Mouse (Mus musculus): ENCODE results near the gene Neurod1. TPM values are rescaled to one million over a fixed set of nuclear protein-coding genes. Genes with fewer than 3 reads are reported as not detected.

The Neurod1 gene
- polyA plus RNA-seq (2011; ENCODE audit: insufficient read depth, insufficient read length, low replicate concordance, missing spikeins), result 0.55 TPM in 1 of 2 replicates, not detected in the other

DNA sequence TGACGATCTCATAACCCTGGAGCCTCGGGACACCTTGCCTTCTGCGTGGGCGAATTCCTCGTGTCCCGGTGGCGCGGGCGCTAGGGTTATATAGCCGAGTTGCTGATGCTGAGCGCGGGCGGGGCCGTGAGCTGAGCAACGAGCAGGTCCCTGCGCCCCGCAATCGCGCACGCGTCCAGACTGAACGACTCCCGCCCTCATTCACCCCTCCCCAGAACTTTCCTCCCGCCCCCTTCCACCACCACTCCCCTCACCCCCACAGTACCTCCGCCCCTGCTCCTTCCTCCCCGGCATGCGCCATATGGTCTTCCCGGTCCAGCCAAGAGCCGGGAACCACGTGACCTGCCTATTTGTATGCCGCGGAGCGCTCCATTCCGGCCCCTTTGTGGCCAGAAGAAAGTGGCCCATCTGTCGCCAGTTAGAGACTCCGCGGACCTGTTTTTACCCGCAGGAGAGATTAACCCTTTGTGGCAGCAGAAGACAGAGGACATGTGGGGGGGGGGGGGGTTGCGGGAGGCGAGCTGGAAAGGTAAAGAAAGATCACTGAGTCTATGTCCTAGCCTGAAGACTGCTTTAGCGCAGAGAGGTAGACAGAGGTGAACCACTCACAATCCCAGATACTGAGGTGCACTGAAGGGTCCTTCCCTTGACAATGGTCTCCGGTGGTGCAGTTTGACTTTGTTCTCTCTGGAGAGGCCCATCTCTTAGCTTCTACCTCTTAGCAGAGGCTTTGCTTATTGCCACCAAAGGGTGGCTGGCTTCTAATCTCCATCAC, at the start of gene Neurod1, which contains the start of gene Cerkl:
Neurod1 (minus strand) TSS at position 177 of the 775 bp plus-strand sequence.
Cerkl (minus strand) TSS at position 211 of the 775 bp plus-strand sequence.
- Histone ChIP-seq H3K27ac (ENCODE audit: control insufficient read depth, insufficient read depth, low read depth, low read length, poor library complexity) (no peak within 1 kb of the TSS; the same call in 1 of the 2 replicates), H3K4me1 (ENCODE audit: control insufficient read depth, insufficient read depth, low read length) (no peaks in the 10 kb centered on the region), H3K4me3 (replicated peaks; ENCODE audit: control insufficient read depth, low read depth, low read length) (no peak within 1 kb of the TSS)
- TF ChIP-seq CTCF (IDR thresholded peaks at IDR 0.05; ENCODE audit: control insufficient read depth, insufficient read depth, low read length), result no peak
- no peak for TF ChIP-seq POLR2A (IDR thresholded peaks at IDR 0.05; ENCODE audit: borderline replicate concordance, control insufficient read depth, low read depth, low read length)
- WGBS, result 3% methylated on average over 42 of the region's 42 CpGs

DNA sequence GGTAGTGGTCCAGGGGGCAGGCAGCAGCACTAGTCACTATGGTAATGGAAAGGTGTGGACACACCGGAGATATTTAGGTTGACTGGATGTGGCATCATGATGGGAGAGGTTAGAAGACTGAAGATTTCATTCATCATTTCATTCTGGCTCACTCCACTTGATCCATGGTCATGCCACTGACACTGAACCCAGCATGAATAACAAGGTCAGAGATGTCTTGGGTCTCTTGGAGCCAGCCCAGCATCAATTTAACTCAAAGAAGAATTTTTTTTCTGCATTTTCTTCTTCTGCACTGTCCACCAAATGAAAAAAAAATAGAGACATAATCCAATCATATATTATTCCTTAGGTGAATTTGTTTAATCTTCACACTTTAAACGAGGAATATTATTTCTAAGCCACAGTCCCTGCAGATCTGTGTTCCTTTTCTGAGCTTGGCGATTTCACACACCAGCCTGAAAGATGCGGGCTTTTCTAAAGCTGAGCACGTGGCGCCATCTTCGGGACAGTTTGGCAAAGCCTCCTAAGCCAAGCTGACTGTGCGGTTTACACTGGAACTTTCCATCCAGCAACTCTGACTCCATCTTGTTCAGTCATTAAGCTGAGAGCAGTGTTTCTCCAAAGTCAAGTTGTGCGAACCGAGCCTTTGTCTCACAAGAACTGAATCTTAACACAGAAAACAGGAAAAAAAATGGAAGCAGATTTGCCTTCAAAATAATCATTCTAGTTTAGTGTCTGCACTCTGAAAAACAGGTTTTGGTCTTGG, 42.6 kb upstream of the Neurod1 start:
- TF ChIP-seq CTCF (IDR thresholded peaks at IDR 0.05; ENCODE audit: control insufficient read depth, insufficient read depth, low read length), result peak; percentile 62
- no peak for TF ChIP-seq POLR2A (IDR thresholded peaks at IDR 0.05; ENCODE audit: borderline replicate concordance, control insufficient read depth, low read depth, low read length)
- Histone ChIP-seq H3K4me1 (ENCODE audit: control insufficient read depth, insufficient read depth, low read length) (no peaks in the 10 kb centered on the region), H3K27ac (ENCODE audit: control insufficient read depth, insufficient read depth, low read depth, low read length, poor library complexity) (no peak overlapping the region), H3K4me3 (replicated peaks; ENCODE audit: control insufficient read depth, low read depth, low read length) (no peak overlapping the region)
- 15% methylated on average over 10 of the region's 10 CpGs for WGBS

DNA sequence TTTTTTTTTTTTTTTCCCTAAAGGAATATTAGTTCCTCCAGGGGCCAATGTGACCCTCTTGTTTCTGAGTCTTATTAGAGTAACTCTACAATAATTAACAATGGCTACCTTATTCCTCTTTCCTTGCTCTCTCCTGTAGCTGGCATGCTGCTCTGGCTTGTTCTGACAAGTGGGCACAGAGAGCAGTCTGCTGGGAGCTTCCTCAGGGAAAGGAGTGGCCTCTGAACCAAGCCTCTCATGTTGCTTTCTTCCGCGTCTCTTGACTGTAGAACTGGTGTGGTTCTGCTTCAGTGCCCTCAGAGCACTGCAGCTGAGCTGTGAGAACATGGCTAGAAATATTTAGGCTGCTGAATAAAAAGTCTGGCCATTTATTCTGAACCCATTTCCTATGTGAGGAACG, 28.6 kb upstream of the Neurod1 start:
- WGBS, result 75% methylated on average over 3 of the region's 3 CpGs
- TF ChIP-seq POLR2A (IDR thresholded peaks at IDR 0.05; ENCODE audit: borderline replicate concordance, control insufficient read depth, low read depth, low read length), result no peak
- TF ChIP-seq CTCF (IDR thresholded peaks at IDR 0.05; ENCODE audit: control insufficient read depth, insufficient read depth, low read length), result no peak
- Histone ChIP-seq H3K27ac (ENCODE audit: control insufficient read depth, insufficient read depth, low read depth, low read length, poor library complexity) (no peak overlapping the region), H3K4me1 (ENCODE audit: control insufficient read depth, insufficient read depth, low read length) (no peaks in the 10 kb centered on the region), H3K4me3 (replicated peaks; ENCODE audit: control insufficient read depth, low read depth, low read length) (no peak overlapping the region)

DNA sequence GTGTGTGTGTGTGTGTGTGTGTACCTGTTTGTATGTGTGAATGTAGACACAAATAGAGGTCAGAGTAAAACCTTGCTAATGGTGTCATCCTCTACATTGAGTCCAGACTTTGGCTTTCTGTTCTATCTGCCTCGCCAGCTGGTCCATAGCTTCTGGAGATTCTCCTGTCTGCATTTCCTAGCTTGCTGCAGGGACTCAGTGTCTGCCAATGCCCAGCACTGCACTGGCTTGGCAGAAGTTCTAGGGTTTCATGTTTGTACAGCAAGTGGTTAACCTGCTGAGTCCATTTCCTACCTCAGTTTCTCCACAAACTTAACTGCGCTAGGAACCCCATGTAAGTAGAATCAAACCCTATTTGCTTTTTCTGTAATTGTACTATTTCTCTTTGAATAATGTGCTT, 26.0 kb upstream of the Neurod1 start:
- Histone ChIP-seq H3K27ac (ENCODE audit: control insufficient read depth, insufficient read depth, low read depth, low read length, poor library complexity) (no peak overlapping the region), H3K4me1 (ENCODE audit: control insufficient read depth, insufficient read depth, low read length) (no peaks in the 10 kb centered on the region), H3K4me3 (replicated peaks; ENCODE audit: control insufficient read depth, low read depth, low read length) (no peak overlapping the region)
- WGBS, result 80% methylated on average over 2 of the region's 2 CpGs
- TF ChIP-seq POLR2A (IDR thresholded peaks at IDR 0.05; ENCODE audit: borderline replicate concordance, control insufficient read depth, low read depth, low read length), result no peak

DNA sequence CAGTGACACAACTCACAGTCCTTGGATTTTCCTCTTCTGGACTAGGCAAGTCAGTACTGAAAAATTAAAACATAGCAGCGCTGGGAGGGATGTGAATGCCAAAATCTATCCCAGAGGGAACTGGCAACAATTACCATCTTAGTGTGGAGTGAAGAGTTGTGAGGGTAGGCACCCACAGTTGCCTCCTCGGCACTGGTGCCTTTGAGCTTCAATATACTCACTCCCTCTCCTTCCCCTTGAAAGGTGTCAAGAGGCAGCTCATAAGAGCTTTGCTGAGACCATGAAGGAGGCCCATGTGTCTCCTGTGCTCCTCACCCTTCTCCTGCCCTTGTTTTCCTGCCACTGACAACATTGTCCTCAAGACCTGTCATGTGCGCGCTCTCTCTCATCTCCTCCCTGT, 5.9 kb upstream of the Neurod1 start:
- no peak overlapping the region for H3K27ac ChIP-seq (ENCODE audit: control insufficient read depth, insufficient read depth, low read depth, low read length, poor library complexity)
- no peak overlapping the region for H3K4me3 ChIP-seq (replicated peaks; ENCODE audit: control insufficient read depth, low read depth, low read length)
- TF ChIP-seq POLR2A (IDR thresholded peaks at IDR 0.05; ENCODE audit: borderline replicate concordance, control insufficient read depth, low read depth, low read length) (no peak), CTCF (IDR thresholded peaks at IDR 0.05; ENCODE audit: control insufficient read depth, insufficient read depth, low read length) (no peak)
- 79% methylated on average over 4 of the region's 4 CpGs for WGBS
- no peaks in the 10 kb centered on the region for H3K4me1 ChIP-seq (ENCODE audit: control insufficient read depth, insufficient read depth, low read length)

DNA sequence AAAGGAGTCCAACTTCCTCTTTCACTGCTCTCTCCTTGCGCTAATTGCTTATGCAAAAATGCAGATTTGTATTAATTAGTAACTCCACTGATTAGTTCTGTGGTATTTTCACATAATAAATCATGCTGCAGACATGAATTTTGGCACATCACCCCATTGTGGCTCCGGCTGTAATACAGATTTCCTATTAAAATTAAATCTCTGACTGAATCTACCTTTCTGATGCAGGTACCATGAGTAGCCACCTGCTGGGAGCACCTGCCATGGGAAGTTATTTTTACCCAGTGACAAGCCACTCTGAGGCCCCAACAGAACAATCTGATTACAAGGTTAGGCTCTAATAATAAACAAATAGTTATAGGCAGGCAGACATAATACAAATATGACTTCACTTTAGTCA, 5.3 kb upstream of the Neurod1 start:
- no peaks in the 10 kb centered on the region for H3K4me1 ChIP-seq (ENCODE audit: control insufficient read depth, insufficient read depth, low read length)
- no peak overlapping the region for H3K27ac ChIP-seq (ENCODE audit: control insufficient read depth, insufficient read depth, low read depth, low read length, poor library complexity)
- WGBS, result 69% methylated on average over 2 of the region's 2 CpGs
- TF ChIP-seq CTCF (IDR thresholded peaks at IDR 0.05; ENCODE audit: control insufficient read depth, insufficient read depth, low read length) (no peak), POLR2A (IDR thresholded peaks at IDR 0.05; ENCODE audit: borderline replicate concordance, control insufficient read depth, low read depth, low read length) (no peak)
- no peak overlapping the region for H3K4me3 ChIP-seq (replicated peaks; ENCODE audit: control insufficient read depth, low read depth, low read length)

DNA sequence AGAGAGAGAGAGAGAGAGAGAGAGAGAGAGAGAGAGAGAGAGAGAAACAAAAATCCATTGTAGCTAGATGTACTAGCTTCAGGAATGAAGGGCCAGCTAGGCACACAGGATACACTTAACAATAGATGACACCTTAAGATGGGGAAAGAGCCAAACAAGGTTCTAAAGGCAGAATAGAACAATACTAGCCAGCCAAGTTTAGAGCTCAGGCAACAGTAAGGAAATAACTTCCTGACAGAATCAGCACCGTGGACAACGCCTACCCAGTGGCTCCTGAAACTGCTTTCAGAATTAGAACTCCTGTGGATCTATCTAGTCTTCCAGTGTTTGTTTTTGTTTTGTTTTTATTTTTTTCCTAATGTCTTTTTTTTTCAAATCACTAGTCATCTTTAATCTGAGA, 4.0 kb upstream of the Neurod1 start:
- no peak overlapping the region for H3K4me3 ChIP-seq (replicated peaks; ENCODE audit: control insufficient read depth, low read depth, low read length)
- TF ChIP-seq POLR2A (IDR thresholded peaks at IDR 0.05; ENCODE audit: borderline replicate concordance, control insufficient read depth, low read depth, low read length), result no peak
- no peak for TF ChIP-seq CTCF (IDR thresholded peaks at IDR 0.05; ENCODE audit: control insufficient read depth, insufficient read depth, low read length)
- no peak overlapping the region for H3K27ac ChIP-seq (ENCODE audit: control insufficient read depth, insufficient read depth, low read depth, low read length, poor library complexity)
- WGBS, result 6% methylated on average over 2 of the region's 2 CpGs
- H3K4me1 ChIP-seq (ENCODE audit: control insufficient read depth, insufficient read depth, low read length), result no peaks in the 10 kb centered on the region

DNA sequence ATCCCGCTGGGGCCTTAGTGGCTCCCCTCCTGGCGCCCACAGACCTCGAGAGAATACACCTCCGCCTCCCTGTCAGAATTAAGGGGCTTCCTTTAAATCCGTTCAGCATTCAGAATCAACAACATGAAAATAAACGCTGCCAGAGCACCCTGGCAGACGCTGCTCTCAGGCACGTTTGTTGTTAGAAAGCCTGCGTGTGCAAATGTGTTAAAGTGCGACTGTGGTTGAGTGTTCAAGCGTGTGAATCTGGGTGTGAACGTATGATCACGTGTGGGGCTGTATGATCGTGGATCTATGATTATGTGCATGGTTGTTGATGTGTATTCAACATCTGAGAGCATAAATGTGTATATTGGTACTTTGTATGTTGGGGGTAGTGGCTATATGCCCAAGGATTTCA, 3.6 kb upstream of the Neurod1 start:
- Histone ChIP-seq H3K4me1 (ENCODE audit: control insufficient read depth, insufficient read depth, low read length) (no peaks in the 10 kb centered on the region), H3K27ac (ENCODE audit: control insufficient read depth, insufficient read depth, low read depth, low read length, poor library complexity) (no peak overlapping the region), H3K4me3 (replicated peaks; ENCODE audit: control insufficient read depth, low read depth, low read length) (no peak overlapping the region)
- TF ChIP-seq POLR2A (IDR thresholded peaks at IDR 0.05; ENCODE audit: borderline replicate concordance, control insufficient read depth, low read depth, low read length) (no peak), CTCF (IDR thresholded peaks at IDR 0.05; ENCODE audit: control insufficient read depth, insufficient read depth, low read length) (no peak)
- WGBS, result 9% methylated on average over 14 of the region's 14 CpGs

Measured in bone marrow, adult 2 months (tissue).